Mouse (Mus musculus) gastrocnemius, adult 8-10 months (tissue): ENCODE results near the gene Dnajc13. TPM values are rescaled to one million over a fixed set of nuclear protein-coding genes. Genes with fewer than 3 reads are reported as not detected.

Experiments used
- DNase-seq, 2 experiments: peaks; one replicate each; pipeline ENCODE4 v3.0.0; 2022; ENCODE audit warnings: low spot score in 2 of 2
- total RNA-seq, 4 experiments: library from RNA; stranded (reverse); gene quantifications; 2 replicates each; pipeline ENCODE4 v1.2.4; 2022

The Dnajc13 gene
- total RNA-seq, result 10 to 100 TPM; 25.5 to 31.4 (median 28.0) TPM

- peak; percentile 99 for DNase-seq
Observed at GRCm38 (mm10) chr9:104262823-104263352, at the start of gene Dnajc13. Gene Dnajc13, minus strand, starts transcription at chr9:104262930.

DNA sequence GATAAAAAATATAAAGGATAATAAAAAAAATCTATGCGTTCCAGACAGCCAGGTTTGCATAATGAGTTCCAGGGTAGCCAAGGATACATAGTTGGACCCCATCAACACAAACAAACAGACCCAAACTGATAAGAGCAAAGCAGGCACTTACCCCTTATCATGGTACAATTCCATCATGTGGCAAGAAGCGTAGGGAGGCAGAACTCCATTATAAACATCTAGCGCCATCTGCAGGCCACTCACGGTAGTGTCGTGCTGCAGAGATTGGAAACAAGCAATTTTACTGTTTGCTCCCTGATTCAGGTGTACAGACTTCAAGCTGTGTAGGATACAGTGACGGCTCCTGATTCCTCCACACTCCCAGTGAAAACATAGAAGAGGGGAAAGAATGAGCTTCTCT lies 44.0 kb upstream of the Dnajc13 start:
- peak; percentile 30 to 32 for DNase-seq

- DNase-seq, result no peak
Observed at GRCm38 (mm10) chr9:104305333-104306111, 42.8 kb upstream of the Dnajc13 start.

- DNase-seq, result no peak
Observed at GRCm38 (mm10) chr9:104304800-104305199, 42.1 kb upstream of the Dnajc13 start.

- DNase-seq, result no peak
Observed at GRCm38 (mm10) chr9:104304376-104304775, 41.6 kb upstream of the Dnajc13 start.

DNA sequence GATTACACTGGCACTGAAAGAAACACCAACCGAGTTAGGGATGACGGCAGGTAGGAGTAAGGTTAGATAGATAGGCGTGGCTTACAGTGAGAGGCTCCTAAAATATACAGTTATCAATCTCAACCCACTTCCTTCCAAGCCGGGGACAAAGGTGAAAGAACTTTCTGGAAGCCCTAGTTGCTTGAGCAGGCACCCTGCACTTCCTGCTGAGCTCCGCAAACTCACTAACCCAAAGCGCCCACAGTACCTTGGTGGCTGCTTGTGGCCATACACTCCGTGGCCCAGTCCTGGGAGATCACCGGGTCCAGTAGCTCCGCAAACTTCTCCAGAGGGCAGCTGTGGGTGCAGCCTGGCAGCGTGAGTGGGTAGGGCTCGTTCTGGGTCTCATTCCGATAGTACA lies 37.8 kb upstream of the Dnajc13 start:
- DNase-seq, result no peak

DNA sequence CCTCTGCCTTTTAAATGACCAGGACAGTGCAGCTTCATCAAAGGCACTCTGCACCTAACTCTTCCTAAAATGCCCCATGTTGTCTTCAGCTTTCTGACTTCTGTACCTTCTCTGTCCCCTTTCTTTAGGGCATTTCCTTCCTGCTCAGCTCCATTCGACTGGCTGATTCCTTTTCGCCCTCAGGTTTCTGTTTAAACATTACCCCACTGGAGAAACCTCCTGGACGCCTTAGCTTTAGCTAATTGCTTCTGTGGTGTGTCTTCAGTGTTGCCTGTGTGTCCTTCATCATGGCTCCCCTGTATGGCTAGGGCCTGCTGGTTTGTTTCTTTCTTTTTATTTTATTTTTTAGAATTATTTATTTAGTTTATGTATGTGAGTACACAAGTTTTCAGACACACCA lies 34.3 kb upstream of the Dnajc13 start:
- DNase-seq, result no peak

GRCm38 (mm10) chr9:104284934-104285333 lies 22.2 kb upstream of the Dnajc13 start:
- no peak for DNase-seq

DNA sequence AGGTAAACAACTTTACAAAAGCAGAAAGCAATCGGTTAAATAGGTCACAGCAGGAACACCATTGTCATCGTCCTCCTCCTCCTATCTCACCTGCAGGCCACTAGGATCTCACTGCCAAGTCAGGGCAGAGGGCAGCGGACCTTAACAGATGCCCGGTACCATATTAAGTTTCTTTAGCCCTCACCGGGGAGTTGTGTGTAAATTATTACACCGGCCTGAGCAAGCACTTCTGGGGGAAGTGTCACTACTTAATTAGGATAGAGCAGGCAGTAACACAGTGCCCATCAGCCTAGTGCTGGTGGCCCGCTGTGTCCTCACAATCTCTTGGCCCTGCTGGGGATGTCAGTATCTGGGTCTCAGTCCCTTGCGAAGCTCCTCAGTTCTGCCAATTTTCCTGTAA lies 19.8 kb upstream of the Dnajc13 start:
- no peak for DNase-seq

DNA sequence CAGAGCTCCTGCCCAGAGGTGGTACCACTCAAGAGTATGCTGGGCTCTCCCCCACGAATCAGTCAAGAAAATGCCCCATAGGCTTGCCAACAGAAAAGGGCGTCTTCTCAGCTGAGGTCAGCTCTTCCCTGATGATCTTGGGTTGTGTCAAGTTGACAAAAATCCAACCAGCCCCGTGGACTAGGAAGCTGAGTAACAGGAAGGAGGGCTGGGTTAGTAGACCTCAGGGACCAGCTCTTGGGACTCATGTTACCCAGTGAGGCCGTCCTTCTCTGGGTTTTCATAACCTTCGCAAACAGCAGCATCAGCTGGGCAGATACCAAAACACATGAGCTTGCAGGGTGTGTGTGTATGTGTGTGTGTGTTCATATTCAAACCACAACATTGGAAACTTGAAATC lies 19.0 kb upstream of the Dnajc13 start:
- DNase-seq, result peak in 1 of 2 experiments; percentile 20

- DNase-seq, result no peak
Observed at GRCm38 (mm10) chr9:104280725-104281495, 18.2 kb upstream of the Dnajc13 start.

DNA sequence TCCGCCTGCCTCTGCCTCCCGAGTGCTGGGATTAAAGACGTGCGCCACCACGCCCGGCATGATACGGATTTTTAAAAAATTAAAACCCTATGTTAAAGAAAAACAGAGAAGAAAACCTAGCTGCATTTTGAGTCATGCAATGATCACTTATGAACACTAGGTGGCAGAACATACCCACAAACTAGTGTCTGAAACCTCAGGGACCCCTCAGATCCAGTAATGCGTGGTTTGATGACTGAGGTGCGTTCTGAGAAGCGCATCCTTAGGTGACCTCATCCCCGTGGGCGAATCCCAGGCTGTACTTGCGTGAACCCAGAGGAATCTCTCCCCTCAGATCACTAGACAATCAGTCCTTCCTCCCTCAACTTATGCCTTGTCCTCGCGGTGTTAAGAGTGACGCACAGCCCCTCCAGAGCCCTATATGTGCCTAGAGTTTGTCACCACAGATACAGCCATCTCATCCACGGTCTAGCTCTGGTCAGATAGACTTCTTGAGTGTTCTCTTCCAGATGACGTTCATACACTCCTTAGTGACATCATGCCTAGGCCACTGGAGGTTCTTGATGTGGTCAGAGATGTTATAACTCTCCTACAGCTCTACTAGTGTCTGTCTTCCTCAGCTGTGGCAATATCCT lies 14.9 kb upstream of the Dnajc13 start:
- no peak for DNase-seq

- no peak for DNase-seq
Observed at GRCm38 (mm10) chr9:104275084-104275785, 12.5 kb upstream of the Dnajc13 start.

- DNase-seq, result no peak
Observed at GRCm38 (mm10) chr9:104272057-104272456, 9.3 kb upstream of the Dnajc13 start.

- DNase-seq, result no peak
Observed at GRCm38 (mm10) chr9:104271642-104272041, 8.9 kb upstream of the Dnajc13 start.

GRCm38 (mm10) chr9:104269944-104270343 lies 7.2 kb upstream of the Dnajc13 start:
- DNase-seq, result no peak

DNA sequence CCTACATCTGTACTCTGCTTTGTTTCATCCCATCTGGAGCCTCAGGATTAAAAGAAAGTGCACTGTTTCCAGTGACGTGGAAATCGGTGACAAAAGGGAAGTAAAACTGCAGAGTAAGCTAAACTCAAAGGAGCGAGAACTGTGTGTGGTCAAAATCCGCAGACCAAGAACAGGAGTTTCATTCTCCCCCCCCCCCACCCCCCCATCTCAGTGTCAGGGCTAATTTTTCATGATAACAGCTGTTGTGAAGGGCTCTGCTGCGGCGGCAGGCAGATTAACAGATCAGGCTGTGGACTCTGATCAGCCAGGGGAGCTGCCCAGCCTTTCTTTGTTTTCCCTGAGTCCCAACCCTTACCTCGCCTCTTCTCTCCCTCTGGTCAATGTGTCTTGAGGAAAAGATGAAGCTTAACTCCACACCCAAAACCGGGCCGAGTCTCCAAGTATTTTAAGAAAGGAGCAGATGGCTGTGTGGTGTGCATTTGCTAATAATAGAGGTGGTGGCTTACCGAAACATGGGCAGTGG lies 6.7 kb upstream of the Dnajc13 start:
- DNase-seq, result no peak

GRCm38 (mm10) chr9:104264567-104264966 lies 1.8 kb upstream of the Dnajc13 start:
- no peak for DNase-seq

- no peak for DNase-seq
Observed at GRCm38 (mm10) chr9:104262016-104262762, 541 bp downstream of the Dnajc13 start.

GRCm38 (mm10) chr9:104260306-104260705 lies 2.4 kb downstream of the Dnajc13 start:
- DNase-seq, result no peak
